Mouse (Mus musculus): ENCODE data around the gene Serpine3. TPM values are rescaled to one million over a fixed set of nuclear protein-coding genes. Genes with fewer than 3 reads are reported as not detected.
"Not testable (repeated sequence)": the region's sequence is repeated elsewhere in the genome, so short reads cannot be mapped to it uniquely, and the experiment has no call there.

The Serpine3 gene
- polyA plus RNA-seq, 2 experiments: not detected

DNA sequence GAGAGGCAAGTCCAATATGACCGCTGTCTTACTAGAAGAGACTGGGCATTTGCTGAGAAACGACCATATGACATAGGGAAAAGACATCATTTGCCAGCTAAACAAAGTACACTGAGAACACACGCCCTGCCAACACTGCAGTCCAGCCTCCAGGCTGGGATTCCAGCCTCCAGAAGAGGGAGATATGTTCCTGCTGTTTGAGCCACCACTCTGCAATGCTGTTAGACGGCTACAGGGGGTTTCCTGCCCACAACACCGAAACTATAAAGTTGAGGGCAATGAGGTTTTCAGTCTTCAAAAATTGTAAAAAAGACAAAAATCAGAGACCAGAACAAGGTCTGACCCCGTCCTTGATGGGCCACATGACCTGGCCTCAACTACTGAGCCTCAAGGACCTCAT, 24.4 kb upstream of the Serpine3 start:
- no peak for DNase-seq (ENCODE audit: low read depth in 3 of 3, low spot score in 3 of 3)
- TF ChIP-seq CTCF (IDR thresholded peaks at IDR 0.05; ENCODE audit: low read depth) (peak; percentile 29; the same call in 1 of the 2 replicates), EP300 (IDR thresholded peaks at IDR 0.05; ENCODE audit: low read depth) (no peak)
- WGBS (ENCODE audit: insufficient replicate concordance): 49% methylated on average over 6 of the region's 6 CpGs

DNA sequence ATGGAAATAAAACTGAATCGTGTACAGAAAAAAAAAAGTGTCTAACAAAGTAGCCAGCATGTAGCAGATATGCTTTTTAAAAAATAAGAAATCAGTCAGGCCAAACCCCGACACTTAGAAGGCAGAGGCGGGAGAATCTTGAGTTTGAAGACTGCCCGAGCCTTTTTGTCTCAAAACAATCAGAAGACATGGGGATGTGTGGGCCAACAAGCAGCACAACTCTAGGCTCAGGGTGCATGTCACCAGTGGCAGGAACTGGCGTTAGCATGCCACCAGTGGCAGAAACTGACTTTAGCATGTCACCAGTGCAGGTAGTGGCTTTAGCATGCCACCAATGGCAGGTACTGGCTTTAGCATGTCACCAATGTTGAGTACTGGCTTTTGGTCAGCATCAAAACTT, 23.9 kb upstream of the Serpine3 start:
- Histone ChIP-seq H3K27me3 (ENCODE audit: control insufficient read depth, insufficient read depth, low read length) (no peaks in the 10 kb centered on the region), H3K4me1 (replicated peaks; ENCODE audit: control insufficient read depth in 2 of 2, insufficient read depth in 2 of 2, low read length in 1 of 2) (no peaks in the 10 kb centered on the region), H3K9ac (replicated peaks) (no peak overlapping the region), H3K4me2 (ENCODE audit: low read depth) (no peak overlapping the region), H3K9me3 (ENCODE audit: control insufficient read depth, low read length) (no peaks in the 10 kb centered on the region), H3K4me3 (ENCODE audit: insufficient read depth in 1 of 2, low read depth in 2 of 2, low read length in 2 of 2) (no peak overlapping the region), H3K36me3 (replicated peaks; ENCODE audit: control insufficient read depth, insufficient read depth, low read depth) (no peaks in the 10 kb centered on the region), H3K27ac (no peak overlapping the region)
- no peak for TF ChIP-seq CTCF (IDR thresholded peaks at IDR 0.05; ENCODE audit: low read depth)
- no peak for TF ChIP-seq EP300 (IDR thresholded peaks at IDR 0.05; ENCODE audit: low read depth)
- WGBS (ENCODE audit: insufficient replicate concordance): 61% methylated on average over 5 of the region's 5 CpGs
- ATAC-seq (ENCODE audit: insufficient read depth): no peak
- DNase-seq (ENCODE audit: low read depth in 3 of 3, low spot score in 3 of 3): no peak

More for the DNA sequence above, 24.4 kb upstream of the Serpine3 start:
- Histone ChIP-seq H3K9me3 (ENCODE audit: control insufficient read depth, low read length) (no peaks in the 10 kb centered on the region), H3K27ac (no peak overlapping the region), H3K9ac (replicated peaks) (no peak overlapping the region), H3K4me3 (ENCODE audit: insufficient read depth in 1 of 2, low read depth in 2 of 2, low read length in 2 of 2) (no peak overlapping the region), H3K4me2 (ENCODE audit: low read depth) (no peak overlapping the region), H3K36me3 (replicated peaks; ENCODE audit: control insufficient read depth, insufficient read depth, low read depth) (no peaks in the 10 kb centered on the region), H3K4me1 (replicated peaks; ENCODE audit: control insufficient read depth in 2 of 2, insufficient read depth in 2 of 2, low read length in 1 of 2) (no peaks in the 10 kb centered on the region), H3K27me3 (ENCODE audit: control insufficient read depth, insufficient read depth, low read length) (no peaks in the 10 kb centered on the region)
- no peak for ATAC-seq (ENCODE audit: insufficient read depth)

DNA sequence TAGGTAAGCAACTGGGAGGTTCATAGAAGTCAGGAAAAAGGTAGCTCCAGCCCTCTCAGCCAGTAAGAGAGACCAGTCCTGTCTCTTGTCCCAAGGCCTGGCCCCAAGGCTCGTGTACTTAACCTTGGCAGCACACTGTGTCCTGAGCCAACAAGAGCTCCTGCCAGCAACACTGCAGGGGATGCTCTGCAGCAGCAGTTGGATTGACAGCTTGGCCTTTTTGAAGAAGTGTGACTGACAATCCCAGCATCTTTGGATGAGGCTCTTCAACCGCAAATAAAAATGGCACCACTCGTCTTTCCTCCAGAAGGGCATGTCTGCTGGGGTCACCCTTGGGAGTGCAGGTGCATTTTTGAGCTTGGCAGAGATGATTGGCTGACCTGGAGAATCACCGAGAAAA, 23.1 kb upstream of the Serpine3 start:
- Histone ChIP-seq H3K4me1 (replicated peaks; ENCODE audit: control insufficient read depth in 2 of 2, insufficient read depth in 2 of 2, low read length in 1 of 2) (no peaks in the 10 kb centered on the region), H3K4me3 (ENCODE audit: insufficient read depth in 1 of 2, low read depth in 2 of 2, low read length in 2 of 2) (no peak overlapping the region), H3K9ac (replicated peaks) (no peak overlapping the region), H3K9me3 (ENCODE audit: control insufficient read depth, low read length) (no peaks in the 10 kb centered on the region), H3K27me3 (ENCODE audit: control insufficient read depth, insufficient read depth, low read length) (no peaks in the 10 kb centered on the region), H3K4me2 (ENCODE audit: low read depth) (no peak overlapping the region), H3K36me3 (replicated peaks; ENCODE audit: control insufficient read depth, insufficient read depth, low read depth) (no peaks in the 10 kb centered on the region), H3K27ac (no peak overlapping the region)
- DNase-seq (ENCODE audit: low read depth in 3 of 3, low spot score in 3 of 3) (no peak), ATAC-seq (ENCODE audit: insufficient read depth) (no peak)
- 63% methylated on average over 4 of the region's 4 CpGs for WGBS (ENCODE audit: insufficient replicate concordance)
- TF ChIP-seq EP300 (IDR thresholded peaks at IDR 0.05; ENCODE audit: low read depth) (no peak), CTCF (IDR thresholded peaks at IDR 0.05; ENCODE audit: low read depth) (no peak)

DNA sequence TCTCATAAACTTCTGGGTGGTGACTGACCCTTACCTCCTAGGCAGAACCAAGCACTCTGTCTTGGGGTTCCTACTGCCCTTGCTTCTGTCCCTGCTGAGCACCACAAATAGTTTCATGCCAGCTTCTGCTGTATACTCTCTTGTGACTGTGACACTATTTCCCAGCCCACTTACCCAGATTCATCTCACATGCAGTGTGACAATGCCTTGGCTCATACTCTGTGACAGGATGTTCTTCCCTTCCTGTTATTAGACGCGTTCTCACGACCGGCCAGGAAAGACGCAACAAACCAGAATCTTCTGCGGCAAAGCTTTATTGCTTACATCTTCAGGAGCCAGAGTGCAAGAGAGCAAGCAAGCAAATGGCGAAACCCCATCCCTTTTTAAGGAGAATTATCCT, 21.1 kb upstream of the Serpine3 start:
- DNase-seq (ENCODE audit: low read depth in 3 of 3, low spot score in 3 of 3); H3K27me3 ChIP-seq (ENCODE audit: control insufficient read depth, insufficient read depth, low read length); H3K36me3 ChIP-seq (replicated peaks; ENCODE audit: control insufficient read depth, insufficient read depth, low read depth); H3K4me1 ChIP-seq (replicated peaks; ENCODE audit: control insufficient read depth in 2 of 2, insufficient read depth in 2 of 2, low read length in 1 of 2); ATAC-seq (ENCODE audit: insufficient read depth); H3K4me2 ChIP-seq (ENCODE audit: low read depth); H3K9me3 ChIP-seq (ENCODE audit: control insufficient read depth, low read length); H3K4me3 ChIP-seq (ENCODE audit: insufficient read depth in 1 of 2, low read depth in 2 of 2, low read length in 2 of 2); H3K27ac ChIP-seq; H3K9ac ChIP-seq (replicated peaks): not testable (repeated sequence)
- 49% methylated on average over 6 of the region's 7 CpGs for WGBS (ENCODE audit: insufficient replicate concordance)

DNA sequence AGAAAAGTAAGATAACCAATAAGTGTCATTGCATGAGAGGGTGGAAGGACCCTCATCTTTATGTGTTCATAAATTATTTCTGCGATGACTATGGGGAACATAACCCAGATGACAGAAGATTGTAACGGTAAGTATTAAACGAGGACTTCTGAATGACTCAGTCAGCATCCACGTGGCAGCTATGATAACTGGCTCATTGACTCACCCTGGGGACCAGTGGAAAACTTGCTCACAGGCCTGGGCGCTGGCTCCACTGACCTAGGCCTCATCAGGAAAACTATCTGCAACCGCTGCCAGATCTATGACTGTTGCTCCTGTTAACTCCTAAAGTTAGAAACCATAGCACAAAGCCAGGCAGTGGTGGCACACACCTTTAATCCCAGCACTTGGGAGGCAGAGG, 15.1 kb upstream of the Serpine3 start:
- Histone ChIP-seq H3K9me3 (ENCODE audit: control insufficient read depth, low read length) (no peaks in the 10 kb centered on the region), H3K36me3 (replicated peaks; ENCODE audit: control insufficient read depth, insufficient read depth, low read depth) (no peaks in the 10 kb centered on the region), H3K4me1 (replicated peaks; ENCODE audit: control insufficient read depth in 2 of 2, insufficient read depth in 2 of 2, low read length in 1 of 2) (no peaks in the 10 kb centered on the region), H3K9ac (replicated peaks) (no peak overlapping the region), H3K27ac (no peak overlapping the region), H3K4me3 (ENCODE audit: insufficient read depth in 1 of 2, low read depth in 2 of 2, low read length in 2 of 2) (no peak overlapping the region), H3K4me2 (ENCODE audit: low read depth) (no peak overlapping the region), H3K27me3 (ENCODE audit: control insufficient read depth, insufficient read depth, low read length) (no peaks in the 10 kb centered on the region)
- 67% methylated on average over 6 of the region's 6 CpGs for WGBS (ENCODE audit: insufficient replicate concordance)
- ATAC-seq (ENCODE audit: insufficient read depth) (no peak), DNase-seq (ENCODE audit: low read depth in 3 of 3, low spot score in 3 of 3) (no peak)
- no peak for TF ChIP-seq CTCF (IDR thresholded peaks at IDR 0.05; ENCODE audit: low read depth)
- TF ChIP-seq EP300 (IDR thresholded peaks at IDR 0.05; ENCODE audit: low read depth): no peak

Data from liver, embryonic 14.5 days (tissue).